Mouse (Mus musculus) CH12.LX (cell line): ENCODE measurements around the gene Ltb. TPM values are rescaled to one million over a fixed set of nuclear protein-coding genes. Genes with fewer than 3 reads are reported as not detected.

Experiments used
- DNase-seq: peaks from one replicate; pipeline ENCODE4 v3.0.0-alpha.2; 2013; ENCODE audit errors: extremely low read depth
- H3K27ac ChIP-seq: 2 replicates; pipeline ENCODE4 v1.5.1; 2012; ENCODE audit warnings: low read depth, mild to moderate bottlenecking, control low read depth, moderate library complexity; ENCODE audit not compliant: insufficient read depth
- H3K27me3 ChIP-seq: replicated peaks from 2 replicates; pipeline ENCODE3; 2012; ENCODE audit warnings: inconsistent platforms
- H3K36me3 ChIP-seq, 2 experiments: replicated peaks in 1 of 2; 2 replicates each; pipeline versions ENCODE3 to v1.6.1; 2012; ENCODE audit warnings: inconsistent platforms in 1 of 2, low read length in 1 of 2, mild to moderate bottlenecking in 1 of 2, mixed read lengths in 1 of 2, moderate library complexity in 1 of 2; ENCODE audit not compliant: control insufficient read depth in 1 of 2, insufficient read depth in 1 of 2
- H3K4me1 ChIP-seq, 2 experiments: 2 replicates each; pipeline ENCODE4 v1.6.1; 2012; ENCODE audit warnings: inconsistent platforms in 1 of 2, moderate library complexity in 1 of 2; ENCODE audit not compliant: insufficient read depth in 2 of 2, control insufficient read depth in 1 of 2
- H3K4me2 ChIP-seq: 2 replicates; pipeline ENCODE4 v1.6.1; 2012; ENCODE audit warnings: low read depth, mild to moderate bottlenecking, control low read depth; ENCODE audit not compliant: poor library complexity, insufficient read depth, severe bottlenecking
- H3K4me3 ChIP-seq, 3 experiments: fragments of 150-350 bp in 1 of 3; sonication (generic) in 1 of 3; replicated peaks in 1 of 3; 2 replicates each; pipeline versions ENCODE3 to v1.5.1; 2011 to 2012; ENCODE audit warnings: low read depth in 2 of 3, low read length in 2 of 3, mild to moderate bottlenecking in 2 of 3, moderate library complexity in 2 of 3, control low read depth in 1 of 3, improper control_type of control experiment in 1 of 3, inconsistent platforms in 1 of 3, mixed read lengths in 1 of 3; ENCODE audit not compliant: poor library complexity in 1 of 3
- H3K79me2 ChIP-seq: replicated peaks from 2 replicates; pipeline ENCODE4 v1.6.1; 2012; ENCODE audit warnings: mild to moderate bottlenecking, moderate library complexity; ENCODE audit not compliant: control insufficient read depth, poor library complexity, insufficient read depth, severe bottlenecking; ENCODE audit errors: extremely low read depth
- H3K9ac ChIP-seq: 2 replicates; pipeline ENCODE4 v1.6.1; 2012; ENCODE audit warnings: low read depth, mild to moderate bottlenecking, control low read depth, moderate library complexity; ENCODE audit not compliant: insufficient read depth
- H3K9me3 ChIP-seq: replicated peaks from 2 replicates; pipeline ENCODE3; 2012; ENCODE audit warnings: low read length, inconsistent platforms, mixed read lengths
- CHD1 ChIP-seq: IDR thresholded peaks from 2 replicates; pipeline ENCODE4 v1.6.1; 2012; ENCODE audit warnings: low read depth, low read length, improper control_type of control experiment, inconsistent platforms
- CTCF ChIP-seq, 2 experiments: IDR thresholded peaks in 1 of 2; conservative IDR thresholded peaks in 1 of 2; 2 replicates each; pipeline ENCODE4 v1.5.1; 2011 to 2012; ENCODE audit warnings: low read depth in 2 of 2, low read length in 2 of 2, improper control_type of control experiment in 1 of 2, inconsistent platforms in 1 of 2, mild to moderate bottlenecking in 1 of 2, moderate library complexity in 1 of 2
- E2F4 ChIP-seq: IDR thresholded peaks from 2 replicates; pipeline ENCODE4 v1.6.1; 2011; ENCODE audit warnings: low read depth, low read length, improper control_type of control experiment; ENCODE audit not compliant: insufficient replicate concordance
- EP300 ChIP-seq: IDR thresholded peaks from 2 replicates; pipeline ENCODE4 v1.6.1; 2011; ENCODE audit warnings: low read length, improper control_type of control experiment
- ETS1 ChIP-seq: conservative IDR thresholded peaks from 2 replicates; pipeline ENCODE4 v1.6.1; 2012; ENCODE audit warnings: low read depth, mild to moderate bottlenecking, inconsistent platforms, low read length, improper control_type of control experiment, moderate library complexity
- HCFC1 ChIP-seq: IDR thresholded peaks from 2 replicates; pipeline ENCODE4 v1.6.1; 2012; ENCODE audit warnings: low read depth, mild to moderate bottlenecking, inconsistent platforms, low read length, improper control_type of control experiment
- IRF4 ChIP-seq: IDR thresholded peaks from 2 replicates; pipeline ENCODE4 v1.6.1; 2014; ENCODE audit warnings: low read depth, mild to moderate bottlenecking, inconsistent platforms, low read length, improper control_type of control experiment
- JUN ChIP-seq: IDR thresholded peaks from 2 replicates; pipeline ENCODE4 v1.6.1; 2011; ENCODE audit warnings: low read depth, mild to moderate bottlenecking, low read length, improper control_type of control experiment, moderate library complexity; ENCODE audit not compliant: insufficient read depth
- KAT2A ChIP-seq: IDR thresholded peaks from 2 replicates; pipeline ENCODE4 v1.6.1; 2012; ENCODE audit warnings: low read length, improper control_type of control experiment, inconsistent platforms; ENCODE audit not compliant: insufficient replicate concordance
- MAX ChIP-seq: IDR thresholded peaks from 2 replicates; pipeline ENCODE4 v1.6.1; 2011; ENCODE audit warnings: low read length, improper control_type of control experiment
- MAZ ChIP-seq: IDR thresholded peaks from 2 replicates; pipeline ENCODE4 v1.6.1; 2012; ENCODE audit warnings: low read depth, mild to moderate bottlenecking, inconsistent platforms, low read length, improper control_type of control experiment, moderate library complexity
- MXI1 ChIP-seq: IDR thresholded peaks from 2 replicates; pipeline ENCODE4 v1.6.1; 2011; ENCODE audit warnings: mild to moderate bottlenecking, low read depth, low read length, improper control_type of control experiment
- NELFE ChIP-seq: IDR thresholded peaks from 2 replicates; pipeline ENCODE4 v1.6.1; 2011; ENCODE audit warnings: low read depth, low read length, improper control_type of control experiment
- POLR2A ChIP-seq: IDR thresholded peaks from 2 replicates; pipeline ENCODE4 v1.6.1; 2011; ENCODE audit warnings: low read depth, mild to moderate bottlenecking, improper control_type of control experiment, low read length
- SIN3A ChIP-seq: IDR thresholded peaks from 2 replicates; pipeline ENCODE4 v1.6.1; 2012; ENCODE audit warnings: low read length, improper control_type of control experiment, inconsistent platforms
- ZC3H11A ChIP-seq: IDR thresholded peaks from 2 replicates; pipeline ENCODE4 v1.6.1; 2012; ENCODE audit warnings: low read depth, mild to moderate bottlenecking, inconsistent platforms, low read length, improper control_type of control experiment
- ZKSCAN1 ChIP-seq: IDR thresholded peaks from 2 replicates; pipeline ENCODE4 v1.6.1; 2012; ENCODE audit warnings: low read depth, inconsistent platforms, low read length, improper control_type of control experiment, borderline replicate concordance
- ZNF384 ChIP-seq: IDR thresholded peaks from 2 replicates; pipeline ENCODE4 v1.6.1; 2012; ENCODE audit warnings: low read depth, low read length, improper control_type of control experiment, inconsistent platforms
- dilution Hi-C: fragments of 300-500 bp; cut with MboI; formaldehyde crosslinking; loops from 2 replicates; pipeline ENCODE4 v1.14.3; 2020; ENCODE audit warnings: low sequenced_read_pairs; ENCODE audit not compliant: extremely low pct_unique_long_range_greater_than_20kb, extremely low pct_ligation_motif_present
- in situ Hi-C: fragments of 300-500 bp; cut with MboI; formaldehyde crosslinking; loops from 3 replicates; pipeline ENCODE4 v1.14.3; 2019; ENCODE audit warnings: low sequenced_read_pairs, low pct_ligation_motif_present, low pct_unique_long_range_greater_than_20kb, mixed read lengths
- polyA plus RNA-seq: library from polyadenylated mRNA; unstranded; fragments of >175 nt; gene quantifications from 2 replicates; pipeline ENCODE4 v1.2.1, GENCODE M21; 2012; ENCODE audit warnings: low read depth; ENCODE audit not compliant: insufficient read length
- total RNA-seq, 2 experiments: library from RNA; depleted of rRNA; stranded (reverse); fragments of 300-350 nt in 1 of 2; fragments of >200 nt in 1 of 2; gene quantifications; 2 replicates each; pipeline ENCODE4 v1.2.3; 2012 to 2014

The Ltb gene
- total and polyA plus RNA-seq, 3 experiments, result 150 to 263 (median 234) TPM

- H3K4me1 ChIP-seq, result peaks cover 0 to 25% of the 10 kb centered on the region in 2 experiments; a peak in 2 of 4 replicates
- TF ChIP-seq HCFC1 (no peak), SIN3A (no peak), JUN (no peak), ZC3H11A (no peak), EP300 (no peak), IRF4 (no peak), CHD1 (no peak), NELFE (no peak), ZNF384 (no peak), MXI1 (no peak), ZKSCAN1 (no peak), CTCF (conservative IDR thresholded peaks at IDR 0.05 in 1 of 2, IDR thresholded peaks at IDR 0.05 in 1 of 2; ENCODE audit: low read depth in 2 of 2, low read length in 2 of 2) (no peak), ETS1 (no peak)
- no peak overlapping the region for H3K4me2 ChIP-seq
- DNase-seq, result no peak
- H3K9ac ChIP-seq, result no peak overlapping the region
- no peak overlapping the region for H3K4me3 ChIP-seq
- H3K27ac ChIP-seq, result no peak overlapping the region
- no peaks in the 10 kb centered on the region for H3K9me3 ChIP-seq
- dilution Hi-C loops, result no loop called here
- H3K27me3 ChIP-seq, result no peaks in the 10 kb centered on the region
- H3K79me2 ChIP-seq, result peaks cover 61% of the 10 kb centered on the region
- in situ Hi-C loops, result no loop called here
- H3K36me3 ChIP-seq, result peaks cover 80 to 90% of the 10 kb centered on the region in 2 experiments
These were observed 35.2 kb upstream of the Ltb start for GRCm38 (mm10) chr17:35158850-35159593.

DNA sequence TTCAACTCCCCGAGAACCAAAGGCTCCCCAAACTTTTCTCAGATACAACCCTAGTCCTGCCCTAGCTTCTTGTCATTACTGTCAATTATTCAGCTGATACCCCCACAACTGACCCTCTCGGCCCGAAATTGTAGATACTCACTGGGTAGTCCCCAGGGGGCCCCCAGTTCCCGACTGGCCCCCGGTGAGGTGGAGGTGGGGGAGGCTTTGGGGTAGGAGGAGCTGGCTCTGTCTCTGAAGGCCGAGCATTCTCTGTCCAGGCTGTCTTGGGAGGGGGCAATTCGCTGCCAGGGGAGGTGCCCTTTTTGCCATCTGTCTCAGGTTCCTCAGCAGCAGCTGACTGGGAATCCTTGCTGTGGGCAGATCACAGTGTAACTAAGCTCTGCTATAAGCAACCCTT is 34.6 kb upstream of the Ltb start:
- Histone ChIP-seq H3K27ac (no peak overlapping the region), H3K9me3 (no peaks in the 10 kb centered on the region), H3K4me3 (no peak overlapping the region), H3K9ac (no peak overlapping the region), H3K4me2 (no peak overlapping the region), H3K36me3 (peaks cover 74 to 84% of the 10 kb centered on the region in 2 experiments), H3K79me2 (peaks cover 66% of the 10 kb centered on the region), H3K27me3 (no peaks in the 10 kb centered on the region), H3K4me1 (peaks cover 0 to 25% of the 10 kb centered on the region in 2 experiments; a peak in 2 of 4 replicates)
- dilution Hi-C loops (no loop called here), in situ Hi-C loops (no loop called here)
- TF ChIP-seq E2F4 (no peak), MAZ (no peak), NELFE (no peak), SIN3A (no peak), MAX (no peak), POLR2A (no peak), KAT2A (no peak), ZC3H11A (no peak), ETS1 (no peak), CTCF (conservative IDR thresholded peaks at IDR 0.05 in 1 of 2, IDR thresholded peaks at IDR 0.05 in 1 of 2; ENCODE audit: low read depth in 2 of 2, low read length in 2 of 2) (no peak)
- no peak for DNase-seq
